Mouse (Mus musculus): Measurements from ENCODE around the gene Pde4d. TPM values are rescaled to one million over a fixed set of nuclear protein-coding genes. Genes with fewer than 3 reads are reported as not detected.
A peak's percentile ranks its signal among the peaks of the same experiment; 100 is the strongest.

Gene Pde4d
- total and polyA plus RNA-seq, 3 experiments: 18.5 to 18.8 TPM; not detected in 1

DNA sequence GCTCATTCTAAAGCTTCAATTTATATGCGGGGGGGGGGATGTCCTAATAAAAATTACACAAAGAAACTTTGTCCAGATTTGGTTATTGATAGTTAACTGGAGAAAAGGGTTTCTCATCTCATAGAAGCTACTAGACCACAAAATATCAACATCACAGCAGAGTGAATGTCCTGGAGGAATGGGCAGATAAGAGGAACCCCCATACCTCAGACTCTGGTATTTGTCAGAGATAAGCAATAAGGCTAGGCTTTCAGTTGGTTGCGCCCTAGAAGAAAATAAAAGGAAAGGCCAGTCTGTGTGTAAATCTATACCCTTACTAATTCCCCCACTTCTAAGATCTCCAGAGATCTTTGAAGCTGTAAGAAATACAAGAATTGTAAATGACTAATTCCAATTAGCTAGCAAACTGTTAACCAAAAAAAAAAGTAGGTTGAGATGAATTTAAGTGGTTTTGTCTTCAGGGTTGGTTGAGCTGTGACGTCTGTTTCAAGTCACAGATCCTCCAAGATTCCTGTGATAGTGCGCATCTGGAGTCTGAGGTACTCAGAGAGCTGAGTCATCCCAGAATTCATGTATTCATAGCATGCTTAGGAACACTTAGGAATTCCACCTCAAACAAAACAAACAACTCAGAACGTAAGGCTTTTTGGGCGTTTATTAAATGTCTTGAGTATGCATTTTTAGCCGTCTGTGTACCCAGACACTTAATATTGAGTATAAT is 1197.9 kb downstream of the Pde4d start (continued):
- TF ChIP-seq ELF1 (IDR thresholded peaks at IDR 0.05; ENCODE audit: low read depth, low read length) (0 out of 2 replicates have a peak, but pooled peaks have one; percentile 23), RAD21 (IDR thresholded peaks at IDR 0.05; ENCODE audit: low read depth, low read length) (no peak), JUND (IDR thresholded peaks at IDR 0.05; ENCODE audit: low read depth, low read length) (0 out of 2 replicates have a peak, but pooled peaks have one; percentile 31), KAT2A (conservative IDR thresholded peaks at IDR 0.05; ENCODE audit: low read depth, low read length) (no peak; the same call in 1 of the 2 replicates), GATA1 (IDR thresholded peaks at IDR 0.05; ENCODE audit: low read depth, low read length) (peak; percentile 99), POLR2A (IDR thresholded peaks at IDR 0.05; ENCODE audit: control insufficient read depth in 1 of 2, insufficient read depth in 1 of 2, low read depth in 1 of 2, low read length in 2 of 2, poor library complexity in 1 of 2) (no peak), USF1 (IDR thresholded peaks at IDR 0.05; ENCODE audit: low read depth, low read length) (no peak), BHLHE40 (IDR thresholded peaks at IDR 0.05; ENCODE audit: borderline replicate concordance, low read depth, low read length) (peak; percentile 75), MAX (IDR thresholded peaks at IDR 0.05; ENCODE audit: low read length) (peak; percentile 60), ZMIZ1 (IDR thresholded peaks at IDR 0.05; ENCODE audit: low read depth, low read length) (peak; percentile 75), GABPA (IDR thresholded peaks at IDR 0.05; ENCODE audit: low read depth, low read length) (no peak), NRF1 (IDR thresholded peaks at IDR 0.05; ENCODE audit: insufficient read depth, low read depth, low read length, poor library complexity, severe bottlenecking) (no peak), ETS1 (IDR thresholded peaks at IDR 0.05; ENCODE audit: low read depth, low read length) (peak; percentile 94), E2F4 (IDR thresholded peaks at IDR 0.05; ENCODE audit: borderline replicate concordance, low read depth, low read length) (no peak), SIN3A (IDR thresholded peaks at IDR 0.05; ENCODE audit: low read length) (peak; percentile 88), CHD2 (IDR thresholded peaks at IDR 0.05; ENCODE audit: low read length) (peak; percentile 57; the same call in 1 of the 2 replicates)

GRCm38 (mm10) chr13:109648311-109648710 is 1198.6 kb downstream of the Pde4d start:
- DNase-seq (ENCODE audit: low read depth, low spot score): no peak
- peaks cover 0 to 67% of the 10 kb centered on the region in 2 experiments; a peak in 2 of 4 replicates for H3K36me3 ChIP-seq (ENCODE audit: control insufficient read depth in 1 of 2, insufficient read depth in 2 of 2, low read length in 2 of 2)
- H3K27me3 ChIP-seq (ENCODE audit: control insufficient read depth in 1 of 2, insufficient read depth in 2 of 2, low read length in 2 of 2): no peaks in the 10 kb centered on the region
- H3K79me2 ChIP-seq (ENCODE audit: control insufficient read depth, insufficient read depth, low read length, poor library complexity): no peaks in the 10 kb centered on the region
- H3K4me3 ChIP-seq (ENCODE audit: control insufficient read depth in 1 of 2, insufficient read depth in 1 of 2, low read depth in 2 of 2, low read length in 2 of 2): no peak overlapping the region
- H3K27ac ChIP-seq (ENCODE audit: control insufficient read depth, low read depth, low read length): peak overlapping the region; percentile 89
- TF ChIP-seq ZMIZ1 (IDR thresholded peaks at IDR 0.05; ENCODE audit: low read depth, low read length) (no peak), CTCF (IDR thresholded peaks at IDR 0.05 in 2 of 3, conservative IDR thresholded peaks at IDR 0.05 in 1 of 3; ENCODE audit: control insufficient read depth in 1 of 3, insufficient read depth in 1 of 3, low read depth in 2 of 3, low read length in 3 of 3, poor library complexity in 1 of 3, severe bottlenecking in 1 of 3) (no peak), GABPA (IDR thresholded peaks at IDR 0.05; ENCODE audit: low read depth, low read length) (no peak), ZNF384 (IDR thresholded peaks at IDR 0.05; ENCODE audit: low read depth, low read length) (no peak), TBP (IDR thresholded peaks at IDR 0.05; ENCODE audit: low read depth, low read length) (no peak), MYB (IDR thresholded peaks at IDR 0.05; ENCODE audit: low read depth, low read length) (no peak), ZKSCAN1 (IDR thresholded peaks at IDR 0.05; ENCODE audit: low read depth, low read length) (no peak), MAZ (IDR thresholded peaks at IDR 0.05; ENCODE audit: low read depth, low read length) (no peak), CHD2 (IDR thresholded peaks at IDR 0.05; ENCODE audit: low read length) (no peak), TAL1 (IDR thresholded peaks at IDR 0.05; ENCODE audit: low read length) (no peak), POLR2A (IDR thresholded peaks at IDR 0.05; ENCODE audit: control insufficient read depth in 1 of 2, insufficient read depth in 1 of 2, low read depth in 1 of 2, low read length in 2 of 2, poor library complexity in 1 of 2) (no peak), JUND (IDR thresholded peaks at IDR 0.05; ENCODE audit: low read depth, low read length) (no peak), MYC (IDR thresholded peaks at IDR 0.05; ENCODE audit: low read depth, low read length) (no peak)
- no peak overlapping the region for H3K9ac ChIP-seq (ENCODE audit: control insufficient read depth, low read depth, low read length, poor library complexity, severe bottlenecking)
- H3K9me3 ChIP-seq (replicated peaks; ENCODE audit: insufficient read depth, low read length): no peaks in the 10 kb centered on the region
- peaks cover 52 to 56% of the 10 kb centered on the region in 2 experiments for H3K4me1 ChIP-seq (ENCODE audit: control insufficient read depth in 1 of 2, insufficient read depth in 2 of 2, low read length in 2 of 2)

All from MEL (cell line).